Mouse (Mus musculus) mouse trophoblast stem cell (cell line): Measurements from ENCODE around the gene Mgat4b.

Experiments used
- in situ Hi-C, 2 experiments: fragments of 300-500 bp; cut with MseI, MboI; formaldehyde crosslinking; loops; 2 replicates in 1 of 2; 3 replicates in 1 of 2; pipeline ENCODE4 v1.15.1; 2025

The Mgat4b gene

GRCm38 (mm10) chr11:50225611-50226378 lies 15.1 kb downstream of the Mgat4b start:
- in situ Hi-C loops, result no loop called here

- in situ Hi-C loops, result no loop called here
Measured at GRCm38 (mm10) chr11:50226406-50226805, 15.7 kb downstream of the Mgat4b start.

GRCm38 (mm10) chr11:50227226-50227625 lies 16.5 kb downstream of the Mgat4b start:
- in situ Hi-C loops, result no loop called here

GRCm38 (mm10) chr11:50227736-50228135 lies 17.0 kb downstream of the Mgat4b start:
- in situ Hi-C loops, result no loop called here

GRCm38 (mm10) chr11:50228772-50229171 lies 18.1 kb downstream of the Mgat4b start:
- in situ Hi-C loops, result no loop called here

GRCm38 (mm10) chr11:50229252-50229910 lies 18.7 kb downstream of the Mgat4b start:
- in situ Hi-C loops, result no loop called here

GRCm38 (mm10) chr11:50230481-50231304 lies 20.0 kb downstream of the Mgat4b start:
- in situ Hi-C loops, result no loop called here

GRCm38 (mm10) chr11:50231411-50231810 lies 20.7 kb downstream of the Mgat4b start:
- in situ Hi-C loops, result no loop called here

- in situ Hi-C loops, result no loop called here
Measured at GRCm38 (mm10) chr11:50233022-50233421, 22.3 kb downstream of the Mgat4b start.

- in situ Hi-C loops, result no loop called here
Measured at GRCm38 (mm10) chr11:50233993-50234392, 23.3 kb downstream of the Mgat4b start.

- in situ Hi-C loops, result no loop called here
Measured at GRCm38 (mm10) chr11:50234606-50235005, 23.9 kb downstream of the Mgat4b start.

GRCm38 (mm10) chr11:50236540-50236936 lies 25.8 kb downstream of the Mgat4b start:
- in situ Hi-C loops, result no loop called here

- in situ Hi-C loops, result no loop called here
Measured at GRCm38 (mm10) chr11:50236937-50237835, 26.5 kb downstream of the Mgat4b start.

GRCm38 (mm10) chr11:50238324-50238723 lies 27.6 kb downstream of the Mgat4b start, which contains the start of gene Ltc4s:
Gene Ltc4s, minus strand, starts transcription at chr11:50238616.
- in situ Hi-C loops, result no loop called here

GRCm38 (mm10) chr11:50238821-50239791 lies 28.4 kb downstream of the Mgat4b start:
- in situ Hi-C loops, result no loop called here

GRCm38 (mm10) chr11:50240235-50240911 lies 29.7 kb downstream of the Mgat4b start:
- in situ Hi-C loops, result no loop called here

- in situ Hi-C loops, result no loop called here
Measured at GRCm38 (mm10) chr11:50243926-50244325, 33.2 kb downstream of the Mgat4b start.

- in situ Hi-C loops, result no loop called here
Measured at GRCm38 (mm10) chr11:50245269-50245668, 34.6 kb downstream of the Mgat4b start.

GRCm38 (mm10) chr11:50248473-50249171 lies 37.9 kb downstream of the Mgat4b start:
- in situ Hi-C loops, result no loop called here
